Mouse (Mus musculus) kidney, embryonic 14.5 days (tissue): ENCODE data around the gene Lsm7. TPM values are rescaled to one million over a fixed set of nuclear protein-coding genes. Genes with fewer than 3 reads are reported as not detected.
"Not testable (repeated sequence)": the region's sequence is repeated elsewhere in the genome, so short reads cannot be mapped to it uniquely, and the experiment has no call there.

Experiments
- ATAC-seq: fragments of 200-750 bp; cut with Nextera tagmentation; 2 replicates; pipeline ENCODE4 v1.8.0; 2017; ENCODE audit warnings: moderate number of reproducible peaks, mild to moderate bottlenecking, moderate TSS enrichment, moderate library complexity; ENCODE audit not compliant: low FRiP score, low TSS enrichment
- H3K27ac ChIP-seq: fragments of 300-500 bp; sonication (generic); 2 replicates; pipeline ENCODE4 v1.5.1; 2014; ENCODE audit warnings: low read depth, mild to moderate bottlenecking, low read length, moderate library complexity, mixed read lengths
- H3K27me3 ChIP-seq: fragments of 300-500 bp; sonication (generic); 2 replicates; pipeline ENCODE4 v1.6.1; 2014; ENCODE audit warnings: mild to moderate bottlenecking, low read length; ENCODE audit not compliant: control insufficient read depth, insufficient read depth
- H3K36me3 ChIP-seq: fragments of 300-500 bp; sonication (generic); 2 replicates; pipeline ENCODE4 v1.6.1; 2014; ENCODE audit warnings: low read length, mixed read lengths; ENCODE audit not compliant: control insufficient read depth, insufficient read depth
- H3K4me1 ChIP-seq: fragments of 300-500 bp; sonication (generic); 2 replicates; pipeline ENCODE4 v1.6.1; 2014; ENCODE audit warnings: low read length, mixed read lengths; ENCODE audit not compliant: control insufficient read depth, insufficient read depth
- H3K4me2 ChIP-seq: fragments of 300-500 bp; sonication (generic); replicated peaks from 2 replicates; pipeline ENCODE4 v1.6.1; 2014; ENCODE audit warnings: low read depth, mild to moderate bottlenecking, low read length
- H3K4me3 ChIP-seq: fragments of 300-500 bp; sonication (generic); 2 replicates; pipeline ENCODE4 v1.5.1; 2014; ENCODE audit warnings: mild to moderate bottlenecking, low read length
- H3K9ac ChIP-seq: fragments of 300-500 bp; sonication (generic); 2 replicates; pipeline ENCODE4 v1.6.1; 2014; ENCODE audit warnings: low read depth, mild to moderate bottlenecking, low read length, moderate library complexity
- H3K9me3 ChIP-seq: fragments of 300-500 bp; sonication (generic); 2 replicates; pipeline ENCODE4 v1.6.1; 2016; ENCODE audit warnings: low read length; ENCODE audit not compliant: control insufficient read depth
- WGBS: fragments of 180-500 bp; shearing (Covaris S2); extraction: QIAGEN DNeasy Blood & Tissue Kit; methylation state at CpG from one replicate; pipeline ENCODE4 v1.1.7; 2014; 5-methylcytosine and 5-hydroxymethylcytosine counted together
- polyA plus RNA-seq: library from polyadenylated mRNA; unstranded; fragments of >200 nt; fragmentation: Nextera tagmentation; extraction: Ambion mirVana; gene quantifications from 2 replicates; pipeline ENCODE4 v1.2.1, GENCODE M21; 2014

The Lsm7 gene
- polyA plus RNA-seq, 1 experiment from 2014 or later: 365 TPM

DNA sequence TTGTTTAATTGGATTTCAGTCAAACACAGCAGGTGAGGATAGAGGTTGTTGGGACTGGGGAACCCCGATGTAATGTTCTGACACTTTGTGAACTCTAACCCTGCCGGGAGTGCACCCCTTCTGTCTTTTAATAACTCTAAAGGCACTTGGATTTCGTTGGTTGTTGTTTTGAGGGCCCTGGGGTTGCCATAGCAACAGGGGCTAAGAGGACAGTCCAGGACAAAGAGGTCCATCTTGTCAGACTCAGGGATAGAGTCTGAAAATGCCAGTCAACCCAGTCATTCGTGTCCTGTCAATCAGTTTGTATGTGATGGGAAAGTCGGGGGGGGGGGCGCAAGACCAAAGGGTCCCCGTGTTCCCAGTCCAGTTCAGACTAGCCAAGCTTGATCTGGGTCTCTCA, 22.2 kb downstream of the Lsm7 start:
- Histone ChIP-seq H3K4me3 (no peak overlapping the region), H3K27ac (no peak overlapping the region), H3K27me3 (peaks cover 36% of the 10 kb centered on the region), H3K4me2 (no peak overlapping the region), H3K9ac (no peak overlapping the region), H3K9me3 (peaks cover 11% of the 10 kb centered on the region), H3K36me3 (peaks cover 19% of the 10 kb centered on the region), H3K4me1 (peaks cover 14% of the 10 kb centered on the region)
- WGBS: 76% methylated on average over 7 of the region's 7 CpGs
- no peak for ATAC-seq

DNA sequence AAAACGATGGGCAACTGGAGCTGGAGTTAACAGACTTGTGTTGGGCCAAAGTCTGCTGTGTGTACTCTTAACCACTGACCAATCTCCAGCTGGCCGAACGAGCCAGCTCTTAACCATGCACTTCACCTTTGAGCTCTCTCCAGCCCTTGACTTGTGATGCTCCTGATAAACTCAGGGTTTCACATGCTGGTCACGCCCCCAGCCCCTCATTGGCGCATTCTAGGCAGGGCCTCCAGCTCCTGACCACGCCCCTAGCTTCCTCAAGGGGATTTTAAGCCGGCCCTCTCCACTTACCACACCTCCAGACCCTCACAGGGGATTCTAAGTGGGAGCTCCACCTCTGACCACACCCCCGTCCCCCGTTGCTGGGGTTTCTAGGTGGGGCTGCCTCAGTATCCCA, 23.9 kb downstream of the Lsm7 start:
- Histone ChIP-seq H3K4me2 (no peak overlapping the region; the same call in 1 of the 2 replicates), H3K4me3 (no peak overlapping the region), H3K9ac (no peak overlapping the region), H3K27me3 (peaks cover 28% of the 10 kb centered on the region), H3K36me3 (peaks cover 19% of the 10 kb centered on the region), H3K27ac (no peak overlapping the region), H3K4me1 (peaks cover 18% of the 10 kb centered on the region), H3K9me3 (peaks cover 11% of the 10 kb centered on the region)
- WGBS: under 1% methylated on average over 9 of the region's 9 CpGs
- ATAC-seq: peak; percentile 32

DNA sequence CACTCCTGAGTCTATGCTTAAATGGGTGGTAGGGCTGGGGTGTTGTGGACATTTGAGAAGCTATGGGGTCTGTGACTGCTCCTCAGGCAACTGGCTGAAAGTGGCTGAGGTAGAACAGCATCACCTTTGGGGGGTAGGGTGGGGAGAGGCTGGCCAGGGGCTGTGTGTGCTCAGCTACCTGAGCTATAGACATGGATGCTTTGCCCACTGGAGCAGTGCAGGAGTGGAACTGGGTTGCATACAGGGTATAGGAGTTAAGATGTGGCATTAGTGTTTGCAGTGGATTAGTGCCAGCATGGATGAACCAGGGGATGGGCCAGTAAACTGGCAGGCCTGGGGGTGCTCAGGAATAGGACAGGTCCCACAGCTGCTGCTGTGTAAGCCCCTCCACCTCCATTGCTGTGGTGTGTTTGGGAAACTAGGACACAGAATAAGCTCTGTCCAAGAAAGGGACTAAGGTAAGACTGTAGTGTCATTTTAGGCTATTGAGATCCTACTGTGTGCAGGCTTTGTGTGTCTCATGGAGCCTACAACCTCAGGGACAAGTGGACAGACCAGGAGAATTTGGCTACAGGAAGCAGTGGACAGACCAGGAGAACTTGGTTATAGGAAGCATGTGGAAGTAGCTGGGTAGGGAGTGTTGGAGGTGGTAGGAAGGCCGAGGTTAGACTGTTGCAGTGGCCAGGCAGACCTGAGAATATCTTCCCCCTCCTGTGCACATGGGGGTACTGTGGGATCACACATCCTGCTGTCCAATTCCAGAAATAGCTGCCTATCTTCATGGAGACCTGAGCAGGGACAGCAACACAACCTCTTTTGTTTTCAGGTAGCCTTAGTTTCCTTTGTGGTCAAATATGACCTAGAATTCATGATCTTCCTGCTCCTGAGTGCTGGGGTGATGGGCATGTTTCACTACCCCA, 25.4 kb downstream of the Lsm7 start:
- no peak for ATAC-seq
- WGBS: 80% methylated on average over 1 of the region's 1 CpGs
- Histone ChIP-seq H3K4me3 (no peak overlapping the region), H3K9me3 (peaks cover 4% of the 10 kb centered on the region; the same call in 1 of the 2 replicates), H3K4me2 (no peak overlapping the region), H3K27ac (no peak overlapping the region), H3K36me3 (peaks cover 19% of the 10 kb centered on the region), H3K9ac (no peak overlapping the region), H3K4me1 (peaks cover 18% of the 10 kb centered on the region), H3K27me3 (peaks cover 14% of the 10 kb centered on the region)

DNA sequence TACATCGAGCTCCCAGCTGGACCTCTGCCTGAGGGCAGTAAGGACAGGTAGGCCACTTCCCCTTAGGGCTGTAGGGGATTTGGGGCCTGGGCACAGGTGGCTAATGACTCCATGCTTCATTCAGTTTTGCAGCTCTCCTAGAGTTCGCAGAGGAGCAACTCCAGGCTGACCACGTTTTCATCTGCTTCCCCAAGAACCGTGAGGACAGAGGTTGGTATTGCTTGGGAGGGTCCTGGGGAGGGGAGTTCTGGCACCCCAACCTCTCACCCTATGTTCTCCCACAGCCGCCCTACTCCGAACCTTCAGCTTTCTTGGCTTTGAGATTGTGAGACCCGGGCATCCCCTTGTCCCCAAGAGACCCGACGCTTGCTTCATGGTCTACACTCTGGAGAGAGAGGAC, 26.4 kb downstream of the Lsm7 start:
- 81% methylated on average over 7 of the region's 9 CpGs for WGBS
- peaks cover 19% of the 10 kb centered on the region for H3K36me3 ChIP-seq
- not testable (repeated sequence) for H3K27me3 ChIP-seq, H3K9ac ChIP-seq, H3K9me3 ChIP-seq, ATAC-seq, H3K27ac ChIP-seq, H3K4me3 ChIP-seq
- H3K4me2 ChIP-seq: peak overlapping the region; percentile 97
- peaks cover 18% of the 10 kb centered on the region for H3K4me1 ChIP-seq

DNA sequence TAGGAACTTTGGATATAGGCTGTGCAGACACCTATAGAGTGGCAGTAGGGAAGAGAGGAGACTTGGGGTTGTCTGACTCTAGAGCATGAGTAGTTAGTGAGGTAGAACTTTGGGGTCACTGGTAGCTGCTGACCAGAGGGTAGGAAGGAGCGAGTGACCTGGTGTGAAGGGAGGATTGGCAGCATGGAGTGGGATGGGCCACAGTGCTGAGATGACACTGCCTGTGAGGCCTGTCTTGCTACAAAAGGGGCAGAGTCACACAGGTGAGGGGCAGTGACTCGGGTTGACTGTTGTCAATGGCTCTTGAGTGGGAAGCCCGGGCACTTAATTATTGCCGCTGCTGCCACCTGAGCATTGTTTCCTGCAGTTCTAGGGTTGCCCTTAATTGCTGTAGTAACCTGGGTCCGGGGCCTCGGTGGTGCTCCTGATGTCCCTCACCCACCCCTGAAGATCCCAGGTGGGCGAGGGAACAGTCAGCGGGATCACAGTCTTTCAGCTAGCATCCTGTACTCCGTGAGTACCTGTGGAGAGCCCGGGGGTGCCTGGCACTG, 27.1 kb downstream of the Lsm7 start:
- peak overlapping the region; percentile 97 for H3K4me2 ChIP-seq
- WGBS: 73% methylated on average over 10 of the region's 10 CpGs
- H3K27me3 ChIP-seq: no peaks in the 10 kb centered on the region
- no peaks in the 10 kb centered on the region for H3K9me3 ChIP-seq
- H3K4me1 ChIP-seq: peaks cover 18% of the 10 kb centered on the region
- peak overlapping the region; percentile 92 for H3K9ac ChIP-seq
- H3K4me3 ChIP-seq: peak overlapping the region; percentile 71
- no peak for ATAC-seq
- H3K27ac ChIP-seq: no peak overlapping the region
- H3K36me3 ChIP-seq: peaks cover 19% of the 10 kb centered on the region

DNA sequence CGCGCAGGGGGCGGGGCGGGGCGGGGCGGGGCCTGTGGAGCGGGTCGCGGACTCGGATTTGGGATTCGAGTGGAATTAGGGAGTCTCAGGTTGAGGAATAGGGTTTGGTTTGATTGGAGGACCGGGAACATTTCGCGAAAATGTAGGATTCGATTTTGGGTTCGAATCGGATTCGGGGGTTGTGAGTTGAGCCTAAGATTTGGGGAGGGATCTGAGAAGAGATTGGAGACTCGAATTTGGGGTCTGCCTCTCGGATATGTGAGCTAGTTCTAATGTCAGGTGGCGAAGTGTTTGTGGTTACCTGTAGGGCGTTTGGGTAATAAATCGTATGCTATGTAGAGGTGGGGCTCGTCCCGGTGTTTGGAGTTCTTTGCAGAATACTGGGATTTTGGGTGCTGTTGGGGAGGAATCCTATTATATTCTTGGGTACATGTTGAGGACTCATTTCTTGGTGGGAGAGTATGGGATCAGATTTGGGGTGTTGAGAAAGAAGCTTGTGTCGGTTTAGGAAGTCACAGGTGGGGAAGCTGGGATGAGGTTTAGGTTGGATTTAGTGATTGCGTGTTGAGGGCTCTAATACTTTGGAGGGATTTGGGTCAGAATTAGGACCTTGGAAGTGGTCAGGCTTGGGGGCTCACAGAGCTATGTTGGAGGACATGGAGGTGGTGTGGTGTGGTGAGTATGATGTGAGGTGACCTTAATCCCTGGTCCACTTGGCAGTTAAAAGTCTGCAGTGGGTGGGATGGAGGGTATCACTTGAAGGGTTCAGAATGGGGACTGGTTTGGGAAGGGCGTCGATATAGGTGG, 27.7 kb downstream of the Lsm7 start:
- peaks cover 18% of the 10 kb centered on the region for H3K4me1 ChIP-seq
- no peaks in the 10 kb centered on the region for H3K27me3 ChIP-seq
- peak overlapping the region; percentile 79; the same call in 1 of the 2 replicates for H3K27ac ChIP-seq
- ATAC-seq: no peak
- peak overlapping the region; percentile 97 for H3K4me2 ChIP-seq
- no peaks in the 10 kb centered on the region for H3K9me3 ChIP-seq
- WGBS: 5% methylated on average over 29 of the region's 29 CpGs
- H3K9ac ChIP-seq: peak overlapping the region; percentile 92
- H3K4me3 ChIP-seq: peak overlapping the region; percentile 71
- H3K36me3 ChIP-seq: peaks cover 19% of the 10 kb centered on the region

DNA sequence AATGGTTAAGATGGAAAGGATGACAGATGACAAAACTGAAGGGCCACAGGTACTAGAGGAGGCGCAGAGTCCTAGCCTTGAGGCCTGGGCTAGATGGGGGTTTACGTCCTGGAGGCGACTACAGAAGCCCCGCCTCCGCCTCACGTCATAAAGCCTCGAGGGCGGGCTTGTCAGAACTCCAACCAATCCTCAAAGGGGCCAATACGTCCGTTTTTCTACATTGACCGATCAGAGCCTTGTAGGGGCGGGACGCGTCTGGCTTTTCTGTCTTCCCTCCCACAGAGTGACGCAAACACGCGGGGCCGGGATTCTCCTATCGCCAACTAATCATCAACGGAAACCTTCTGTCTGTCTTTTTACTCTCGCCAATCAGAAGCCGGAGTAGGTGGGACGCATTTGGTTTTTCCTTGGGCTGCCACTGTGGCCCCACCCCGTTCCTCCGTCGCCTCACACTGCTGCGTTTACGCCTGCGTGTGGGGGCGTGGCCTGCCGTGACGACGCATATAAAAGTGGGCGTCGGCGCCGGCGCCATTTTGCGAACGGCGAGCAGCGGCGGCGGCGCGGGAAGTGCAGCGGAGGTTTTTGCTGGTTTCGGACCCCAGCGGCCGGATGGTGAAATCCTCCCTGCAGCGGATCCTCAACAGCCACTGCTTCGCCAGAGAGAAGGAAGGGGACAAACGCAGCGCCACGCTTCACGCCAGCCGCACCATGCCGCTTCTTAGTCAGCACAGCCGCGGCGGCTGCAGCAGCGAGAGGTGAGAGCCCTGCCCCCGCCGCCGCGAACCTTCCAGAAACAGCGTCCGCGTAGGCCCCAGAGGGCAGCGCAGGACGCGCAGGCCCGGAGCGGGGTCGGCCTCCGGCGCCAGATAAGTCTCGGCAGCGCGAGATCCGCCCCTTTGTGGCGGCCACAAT, 28.6 kb downstream of the Lsm7 start, which contains the start of gene Oaz1:
TSS of gene Oaz1 (plus strand) at position 506 of the 912 bp plus-strand sequence.
- under 1% methylated on average over 74 of the region's 82 CpGs for WGBS
- Histone ChIP-seq H3K4me2 (peak within 1 kb of the TSS; percentile 97), H3K36me3 (peaks cover 19% of the 10 kb centered on the region), H3K9ac (peak within 1 kb of the TSS; percentile 92), H3K27ac (peak within 1 kb of the TSS; percentile 79), H3K27me3 (no peaks in the 10 kb centered on the region), H3K4me3 (peak within 1 kb of the TSS; percentile 71), H3K9me3 (no peaks in the 10 kb centered on the region), H3K4me1 (peaks cover 18% of the 10 kb centered on the region)
- peak; percentile 96 for ATAC-seq

DNA sequence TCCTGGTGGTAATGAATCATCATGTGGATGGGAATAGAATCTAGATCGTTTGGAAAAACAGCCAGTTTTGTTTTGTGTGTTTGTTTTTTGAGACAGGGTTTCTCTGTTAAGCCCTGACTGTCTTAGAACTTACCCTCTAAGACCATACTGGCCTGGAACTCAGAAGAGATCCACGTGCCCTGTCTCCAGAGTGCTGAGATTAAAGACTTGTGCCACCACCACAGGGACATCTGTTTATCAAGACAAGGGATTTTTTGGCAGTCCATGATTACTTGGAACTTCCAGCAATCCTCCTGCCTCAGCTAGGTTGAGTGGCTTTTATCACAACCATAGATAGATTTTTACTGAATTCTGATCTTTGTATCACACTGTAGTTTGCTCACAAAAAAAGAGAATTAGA, 30.2 kb downstream of the Lsm7 start:
- no peak overlapping the region for H3K4me2 ChIP-seq
- WGBS: 68% methylated on average over 2 of the region's 2 CpGs
- H3K9me3 ChIP-seq: no peaks in the 10 kb centered on the region
- ATAC-seq: no peak
- no peak overlapping the region for H3K9ac ChIP-seq
- peaks cover 13% of the 10 kb centered on the region for H3K36me3 ChIP-seq
- peaks cover 8% of the 10 kb centered on the region; the same call in 1 of the 2 replicates for H3K4me1 ChIP-seq
- H3K27ac ChIP-seq: no peak overlapping the region
- no peak overlapping the region for H3K4me3 ChIP-seq
- no peaks in the 10 kb centered on the region for H3K27me3 ChIP-seq
